Mouse (Mus musculus): ENCODE data around the gene Nckap1l. TPM values are rescaled to one million over a fixed set of nuclear protein-coding genes. Genes with fewer than 3 reads are reported as not detected.

Gene Nckap1l
- polyA plus RNA-seq, 1 experiment from 2014 or later, result 1.9 TPM

DNA sequence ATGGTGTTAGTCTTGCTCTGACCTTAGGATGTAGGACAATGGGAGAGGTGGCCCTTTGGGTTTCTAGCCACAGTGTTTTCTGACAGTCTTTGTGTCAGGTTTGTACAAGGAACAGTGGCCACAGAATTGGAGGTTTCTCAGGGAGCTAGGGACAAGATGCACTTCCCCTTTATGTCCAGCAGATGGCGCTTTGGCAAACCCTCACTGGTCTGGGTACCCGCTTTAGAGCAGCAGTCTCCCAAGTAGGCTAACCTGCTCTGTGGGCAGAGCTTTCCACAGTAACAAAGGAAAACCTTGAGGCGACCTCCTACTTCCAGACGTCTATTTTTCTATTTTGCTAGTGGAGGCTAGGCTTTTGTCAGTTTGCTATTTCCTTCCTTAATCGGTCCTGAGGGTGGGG, 76.8 kb downstream of the Nckap1l start:
- no peaks in the 10 kb centered on the region for H3K9me3 ChIP-seq
- H3K9ac ChIP-seq, result no peak overlapping the region
- H3K27ac ChIP-seq (replicated peaks), result peak overlapping the region; percentile 47
- ATAC-seq (ENCODE audit: low FRiP score, low read depth), result peak; percentile 72
- H3K36me3 ChIP-seq, result peaks cover 31% of the 10 kb centered on the region
- peaks cover 17% of the 10 kb centered on the region; the same call in 1 of the 2 replicates for H3K4me1 ChIP-seq (replicated peaks)
- H3K4me3 ChIP-seq, result no peak overlapping the region
- WGBS, result 7% methylated on average over 5 of the region's 5 CpGs
- H3K27me3 ChIP-seq, result no peaks in the 10 kb centered on the region
- no peak overlapping the region for H3K4me2 ChIP-seq

DNA sequence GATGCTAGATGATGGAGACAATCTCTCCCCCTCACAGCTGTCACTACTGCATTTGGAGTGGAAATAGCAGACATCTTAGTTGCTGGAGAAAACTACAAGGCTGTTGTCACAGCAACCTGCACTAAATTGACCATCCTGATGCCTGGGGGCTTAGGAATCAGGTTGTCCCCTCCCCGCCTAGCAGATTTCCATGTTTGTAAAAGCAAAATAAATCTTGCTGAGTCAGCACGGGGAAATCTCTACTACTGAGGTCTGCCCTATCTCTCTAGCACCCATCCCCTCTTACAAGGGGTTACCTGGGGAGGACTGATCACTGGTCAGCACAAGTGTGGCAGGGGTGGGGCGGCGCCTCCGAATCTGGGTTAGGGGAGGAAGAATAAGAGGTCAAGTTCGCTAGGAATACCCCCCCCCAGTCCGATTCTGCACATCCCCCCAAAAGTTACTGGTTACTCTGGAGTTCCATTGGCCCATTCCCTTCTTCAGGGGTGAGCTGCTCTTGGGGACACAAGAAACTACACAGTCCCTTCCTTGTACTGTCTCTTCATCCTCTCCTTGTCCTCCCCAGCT, 80.5 kb downstream of the Nckap1l start:
- Histone ChIP-seq H3K36me3 (no peaks in the 10 kb centered on the region), H3K9me3 (no peaks in the 10 kb centered on the region), H3K27ac (replicated peaks) (no peak overlapping the region), H3K27me3 (no peaks in the 10 kb centered on the region), H3K4me2 (no peak overlapping the region), H3K4me3 (no peak overlapping the region), H3K4me1 (replicated peaks) (peaks cover 45% of the 10 kb centered on the region), H3K9ac (no peak overlapping the region)
- WGBS, result 92% methylated on average over 7 of the region's 7 CpGs
- ATAC-seq (ENCODE audit: low FRiP score, low read depth), result no peak

DNA sequence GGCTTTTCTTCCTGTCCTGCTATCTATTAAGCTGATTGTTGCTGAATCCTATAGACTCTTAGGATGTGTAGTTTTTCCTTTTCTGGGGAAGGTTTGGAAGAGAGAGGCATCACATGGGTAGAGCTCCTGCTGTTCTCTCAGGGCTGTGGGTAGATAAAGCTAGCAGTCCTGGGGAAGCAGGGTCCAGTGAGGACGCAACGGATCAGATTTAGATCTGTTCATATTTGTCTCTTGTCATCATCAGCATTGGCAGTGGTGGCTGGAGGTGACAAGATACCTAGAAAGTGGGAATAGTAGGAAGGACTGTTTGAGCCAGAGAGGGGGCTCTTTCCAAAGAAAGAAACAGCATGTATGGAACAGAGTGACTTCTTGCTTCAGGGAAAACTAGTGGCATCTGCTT, 81.4 kb downstream of the Nckap1l start:
- H3K36me3 ChIP-seq, result no peaks in the 10 kb centered on the region
- peaks cover 38% of the 10 kb centered on the region for H3K4me1 ChIP-seq (replicated peaks)
- no peak overlapping the region for H3K4me3 ChIP-seq
- ATAC-seq (ENCODE audit: low FRiP score, low read depth), result no peak
- no peaks in the 10 kb centered on the region for H3K27me3 ChIP-seq
- H3K27ac ChIP-seq (replicated peaks), result no peak overlapping the region
- H3K4me2 ChIP-seq, result no peak overlapping the region
- no peaks in the 10 kb centered on the region for H3K9me3 ChIP-seq
- H3K9ac ChIP-seq, result no peak overlapping the region
- WGBS, result 83% methylated on average over 2 of the region's 2 CpGs

DNA sequence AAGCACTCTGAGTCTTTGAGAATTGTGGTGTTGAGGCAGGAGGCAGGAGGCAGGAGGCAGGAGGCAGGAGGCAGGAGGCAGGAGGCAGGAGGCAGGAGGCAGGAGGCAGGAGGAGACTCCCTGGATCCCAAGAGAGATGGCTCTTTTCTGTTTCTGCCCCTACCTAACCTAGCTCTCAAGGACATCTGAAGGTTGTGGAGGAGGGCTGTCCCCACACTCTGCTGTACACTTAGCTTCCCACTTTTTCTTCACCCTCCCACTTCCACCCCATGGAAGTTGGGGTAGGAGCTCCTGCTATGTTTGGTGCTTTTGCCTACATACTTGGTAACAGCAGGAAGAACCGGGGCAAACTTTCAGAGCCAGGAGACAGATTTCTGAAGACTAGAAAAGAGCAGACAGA, 82.2 kb downstream of the Nckap1l start:
- Histone ChIP-seq H3K9ac (no peak overlapping the region), H3K27me3 (no peaks in the 10 kb centered on the region), H3K4me2 (no peak overlapping the region), H3K4me3 (no peak overlapping the region), H3K36me3 (no peaks in the 10 kb centered on the region), H3K4me1 (replicated peaks) (peaks cover 35% of the 10 kb centered on the region), H3K9me3 (no peaks in the 10 kb centered on the region), H3K27ac (replicated peaks) (no peak overlapping the region)
- WGBS, result 63% methylated on average over 1 of the region's 1 CpGs
- ATAC-seq (ENCODE audit: low FRiP score, low read depth), result no peak

DNA sequence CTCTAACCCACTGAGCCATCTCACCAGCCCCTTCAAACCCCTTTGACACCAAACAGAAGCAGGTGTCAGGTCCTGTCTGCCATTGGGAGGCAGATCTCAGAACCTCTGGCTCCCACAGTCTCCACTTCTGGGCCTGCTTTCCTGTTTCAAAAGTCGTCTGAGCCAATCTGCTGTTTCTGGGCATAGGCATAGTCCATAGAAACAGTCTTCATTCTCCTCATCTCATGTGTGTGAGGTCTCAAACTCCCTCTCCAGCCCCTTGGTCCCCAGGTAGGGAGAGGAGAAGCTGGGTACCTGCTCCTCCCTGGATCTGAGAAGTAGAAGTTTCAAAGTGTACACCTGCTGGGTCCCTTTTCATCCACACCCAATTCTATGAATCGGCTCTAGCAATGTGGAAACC, 82.9 kb downstream of the Nckap1l start:
- Histone ChIP-seq H3K4me3 (peak overlapping the region; percentile 79), H3K27ac (replicated peaks) (peak overlapping the region; percentile 82), H3K27me3 (no peaks in the 10 kb centered on the region), H3K36me3 (no peaks in the 10 kb centered on the region), H3K9me3 (no peaks in the 10 kb centered on the region), H3K4me1 (replicated peaks) (peaks cover 35% of the 10 kb centered on the region), H3K9ac (peak overlapping the region; percentile 78), H3K4me2 (peak overlapping the region; percentile 88)
- no peak for ATAC-seq (ENCODE audit: low FRiP score, low read depth)
- 24% methylated on average over 2 of the region's 2 CpGs for WGBS

DNA sequence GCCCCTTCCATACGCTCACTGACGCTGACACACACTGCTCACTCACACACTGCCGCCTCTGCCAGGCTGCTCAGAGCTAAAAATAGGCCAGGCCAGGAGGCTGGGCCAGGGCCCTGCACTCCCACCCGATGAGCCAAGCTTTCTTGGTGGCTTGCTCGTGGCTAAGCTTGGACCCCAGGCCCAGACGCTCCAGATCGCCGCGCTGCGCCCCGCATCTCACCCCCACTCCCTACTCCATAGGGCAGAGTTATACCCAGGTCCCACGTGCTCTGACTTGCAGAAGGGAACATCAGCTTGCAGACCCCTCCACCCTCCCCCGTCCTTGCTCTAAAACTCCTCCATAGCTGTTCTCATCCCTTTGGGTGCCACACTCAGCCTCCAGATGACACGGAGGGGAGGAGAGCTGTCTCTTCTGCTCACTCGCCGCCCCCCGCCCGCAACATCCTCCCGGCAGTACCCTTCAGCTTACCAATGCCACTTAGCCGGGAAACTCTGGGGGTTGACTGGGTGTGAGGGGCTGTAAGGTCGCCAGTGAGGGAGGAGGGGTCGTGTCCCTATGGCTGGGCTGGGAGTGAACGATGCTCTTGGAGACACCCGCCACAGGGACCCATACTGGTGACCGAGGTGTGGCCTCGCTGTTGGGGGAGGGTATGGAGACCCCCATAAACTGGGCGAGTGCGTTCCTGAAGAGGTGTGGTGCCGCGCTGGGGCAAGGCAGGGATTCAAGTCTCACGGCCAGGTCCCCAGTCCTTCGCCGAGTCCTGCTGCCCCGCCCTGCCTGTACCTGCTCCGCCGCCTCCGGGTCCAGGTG, 83.6 kb downstream of the Nckap1l start:
- 1% methylated on average over 36 of the region's 37 CpGs for WGBS

DNA sequence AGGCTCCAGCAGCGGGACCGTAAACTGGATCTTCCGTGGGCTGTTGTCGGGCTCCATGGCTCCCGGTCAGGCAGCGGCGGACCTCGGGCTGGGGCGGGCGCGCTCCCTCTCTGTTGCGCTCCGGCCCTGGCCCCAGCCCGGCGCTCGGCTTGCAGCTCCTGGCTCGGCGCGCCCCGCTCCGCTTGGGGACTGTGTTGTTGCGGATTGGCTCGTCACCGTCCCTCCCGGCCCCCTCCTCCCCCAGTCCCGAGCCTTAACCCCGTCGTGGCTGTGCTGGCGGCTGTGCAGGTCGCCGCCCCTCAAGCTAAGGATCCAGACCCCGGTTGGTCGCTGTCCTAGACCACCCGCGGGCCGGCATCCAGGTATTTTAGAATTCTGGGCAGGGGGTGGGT, 84.2 kb downstream of the Nckap1l start, which contains the start of gene Ppp1r1a:
Gene Ppp1r1a (minus strand): TSS at position 182 of the 392 bp plus-strand sequence.
- Histone ChIP-seq H3K36me3 (no peaks in the 10 kb centered on the region), H3K4me3 (peak within 1 kb of the TSS; percentile 79), H3K4me1 (replicated peaks) (peaks cover 35% of the 10 kb centered on the region), H3K27ac (replicated peaks) (peak within 1 kb of the TSS; percentile 82), H3K4me2 (peak within 1 kb of the TSS; percentile 88), H3K9me3 (no peaks in the 10 kb centered on the region), H3K27me3 (no peaks in the 10 kb centered on the region), H3K9ac (peak within 1 kb of the TSS; percentile 78)
- WGBS, result under 1% methylated on average over 36 of the region's 36 CpGs
- ATAC-seq (ENCODE audit: low FRiP score, low read depth), result peak; percentile 88

More for the DNA sequence above, 83.6 kb downstream of the Nckap1l start:
- Histone ChIP-seq H3K9me3 (no peaks in the 10 kb centered on the region), H3K4me3 (peak overlapping the region; percentile 79), H3K27me3 (no peaks in the 10 kb centered on the region), H3K9ac (peak overlapping the region; percentile 78), H3K36me3 (no peaks in the 10 kb centered on the region), H3K4me2 (peak overlapping the region; percentile 88), H3K4me1 (replicated peaks) (peaks cover 35% of the 10 kb centered on the region), H3K27ac (replicated peaks) (peak overlapping the region; percentile 82)
- ATAC-seq (ENCODE audit: low FRiP score, low read depth), result peak; percentile 64

DNA sequence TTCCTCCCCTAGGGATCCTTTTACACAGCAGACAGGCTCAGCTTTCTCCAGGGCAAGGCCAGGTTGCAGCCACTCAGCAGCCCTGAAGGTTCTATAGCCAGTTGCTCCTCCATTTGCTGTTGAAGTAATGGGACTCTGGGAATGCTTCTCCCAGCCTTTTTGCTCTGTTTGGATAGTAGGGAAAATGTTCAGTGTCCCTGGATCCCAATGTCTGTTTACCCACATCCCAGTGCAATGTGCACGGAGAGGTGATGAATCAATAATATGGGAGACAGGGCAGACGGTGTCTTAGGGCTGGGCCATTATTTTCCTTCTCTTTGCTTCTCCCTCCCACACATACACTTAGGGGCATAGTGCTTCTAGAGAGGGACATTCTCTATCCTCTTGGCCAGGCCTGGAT, 85.7 kb downstream of the Nckap1l start:
- Histone ChIP-seq H3K4me3 (no peak overlapping the region), H3K27me3 (no peaks in the 10 kb centered on the region), H3K27ac (replicated peaks) (no peak overlapping the region), H3K4me1 (replicated peaks) (peaks cover 35% of the 10 kb centered on the region), H3K4me2 (no peak overlapping the region), H3K36me3 (no peaks in the 10 kb centered on the region), H3K9me3 (no peaks in the 10 kb centered on the region), H3K9ac (no peak overlapping the region)
- WGBS, result 54% methylated on average over 2 of the region's 2 CpGs
- ATAC-seq (ENCODE audit: low FRiP score, low read depth), result no peak

DNA sequence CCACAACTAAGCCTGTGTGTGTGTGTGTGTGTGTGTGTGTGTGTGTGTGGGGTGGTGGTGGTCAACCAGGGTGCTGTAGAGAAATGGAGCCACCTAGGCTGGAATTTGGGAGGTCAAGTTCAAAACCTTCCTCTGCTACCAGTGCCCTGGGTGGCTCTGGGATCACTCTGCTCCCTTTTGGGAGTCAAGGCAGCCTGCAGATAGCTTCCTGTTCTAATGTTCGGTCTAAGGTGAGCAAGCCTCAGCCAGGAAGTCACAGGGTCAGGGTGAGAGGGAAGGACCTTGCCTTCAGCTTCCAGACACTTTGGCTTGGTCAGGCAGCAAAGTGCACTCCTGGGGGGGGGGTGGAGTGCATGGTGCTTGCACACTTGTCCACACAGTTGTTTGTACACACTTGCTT, 87.1 kb downstream of the Nckap1l start:
- H3K27ac ChIP-seq (replicated peaks), result no peak overlapping the region
- no peaks in the 10 kb centered on the region for H3K9me3 ChIP-seq
- no peak overlapping the region for H3K4me2 ChIP-seq
- H3K4me3 ChIP-seq, result no peak overlapping the region
- WGBS, result 76% methylated on average over 1 of the region's 1 CpGs
- peaks cover 25% of the 10 kb centered on the region for H3K4me1 ChIP-seq (replicated peaks)
- H3K36me3 ChIP-seq, result no peaks in the 10 kb centered on the region
- no peaks in the 10 kb centered on the region for H3K27me3 ChIP-seq
- no peak overlapping the region for H3K9ac ChIP-seq
- no peak for ATAC-seq (ENCODE audit: low FRiP score, low read depth)

DNA sequence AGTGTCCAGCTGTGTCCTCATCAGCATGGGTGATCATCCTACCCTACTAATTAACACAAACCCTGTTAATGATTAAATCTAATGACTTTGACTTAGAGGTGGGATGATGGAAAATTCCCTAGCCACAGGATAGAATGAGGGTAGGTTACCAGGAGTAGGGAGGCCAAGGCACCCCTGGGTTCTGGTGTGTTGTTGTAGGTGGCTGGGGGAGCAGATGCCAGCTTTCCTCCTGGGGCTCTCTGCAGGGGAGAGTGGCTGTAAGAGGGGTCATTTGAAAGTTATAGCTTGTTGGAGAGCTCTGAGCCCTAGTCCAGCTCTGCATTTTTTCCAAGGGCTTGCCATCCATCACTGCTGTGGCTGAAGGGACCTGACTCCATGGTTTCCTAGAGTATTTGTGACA, 88.9 kb downstream of the Nckap1l start:
- Histone ChIP-seq H3K9me3 (no peaks in the 10 kb centered on the region), H3K27me3 (no peaks in the 10 kb centered on the region), H3K27ac (replicated peaks) (no peak overlapping the region), H3K9ac (no peak overlapping the region), H3K36me3 (no peaks in the 10 kb centered on the region), H3K4me3 (no peak overlapping the region), H3K4me2 (no peak overlapping the region), H3K4me1 (replicated peaks) (peaks cover 12% of the 10 kb centered on the region)
- ATAC-seq (ENCODE audit: low FRiP score, low read depth), result no peak

DNA sequence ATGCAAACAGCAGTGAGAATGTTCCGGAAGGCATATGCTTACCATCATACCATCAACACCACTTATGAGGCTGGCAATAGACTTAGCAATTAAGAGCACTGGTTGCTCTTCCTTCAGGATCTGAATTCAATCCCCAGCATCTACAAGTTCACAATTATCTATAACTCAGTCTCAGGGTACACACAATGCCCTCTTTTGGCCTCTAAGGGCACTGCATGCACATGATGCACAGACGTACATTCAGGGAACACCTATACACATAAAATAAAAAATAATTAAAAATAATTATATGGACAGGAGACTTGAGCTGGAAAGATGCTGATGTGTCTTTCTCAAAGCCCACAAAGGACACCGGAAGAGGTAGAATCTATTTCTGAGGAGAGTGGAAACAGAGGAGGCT, 94.4 kb downstream of the Nckap1l start:
- Histone ChIP-seq H3K9me3 (no peaks in the 10 kb centered on the region), H3K4me3 (no peak overlapping the region), H3K9ac (no peak overlapping the region), H3K27me3 (no peaks in the 10 kb centered on the region), H3K4me2 (no peak overlapping the region), H3K36me3 (no peaks in the 10 kb centered on the region), H3K27ac (replicated peaks) (no peak overlapping the region), H3K4me1 (replicated peaks) (no peaks in the 10 kb centered on the region)
- 86% methylated on average over 3 of the region's 3 CpGs for WGBS
- no peak for ATAC-seq (ENCODE audit: low FRiP score, low read depth)

Measured in hindbrain, embryonic 15.5 days (tissue).